14 mouse cellular contexts compared by ENCODE assay signal in genomic region chr1:194745177-194745934, GRCm38 (mm10).
DNase-seq lines count a peak whose midpoint lies in the region; ATAC-seq and TF ChIP-seq lines count a peak whose summit lies in the region.
"Had no signal": no experiment of that assay in that cellular context is flagged by ENCODE, and none has a peak within 500 bp of the region (broad histone marks: within the 10 kb centered on the region; RNA-seq: fewer than 3 reads in every experiment).

No protein-coding gene starts in this region.

- H3K36me3 ChIP-seq in embryonic facial prominence, embryonic 13.5 days, result no peaks in the 10 kb centered on the region; the same call in 1 of the 2 replicates
- 0 out of 2 replicates have a peak, but pooled peaks cover 3% of the 10 kb centered on the region for H3K36me3 ChIP-seq in hindbrain, embryonic 15.5 days
- no peaks in the 10 kb centered on the region for H3K36me3 ChIP-seq in midbrain, embryonic 16.5 days (ENCODE audit: control insufficient read depth, insufficient read depth, low read length)
- H3K36me3 ChIP-seq: G1E; heart, embryonic 13.5 days; liver, embryonic 13.5 days had no signal

- no peak for ATAC-seq in embryonic facial prominence, embryonic 13.5 days (ENCODE audit: insufficient number of reproducible peaks, insufficient read depth, low FRiP score, low TSS enrichment, low read depth)
- ATAC-seq in hindbrain, embryonic 15.5 days (ENCODE audit: low FRiP score, low read depth), result no peak
- ATAC-seq in midbrain, embryonic 16.5 days, result no peak

- no peak for TF ChIP-seq CTCF in layer of hippocampus, adult 2 months (conservative IDR thresholded peaks at IDR 0.05)

- no peaks in the 10 kb centered on the region for H3K27me3 ChIP-seq in embryonic facial prominence, embryonic 13.5 days
- no peaks in the 10 kb centered on the region for H3K27me3 ChIP-seq in hindbrain, embryonic 15.5 days
- H3K27me3 ChIP-seq in midbrain, embryonic 16.5 days (ENCODE audit: control insufficient read depth, insufficient read depth, low read depth, low read length), result no peaks in the 10 kb centered on the region
- H3K27me3 ChIP-seq: heart, embryonic 13.5 days; liver, embryonic 13.5 days had no signal

- no peaks in the 10 kb centered on the region for H3K9me3 ChIP-seq in embryonic facial prominence, embryonic 13.5 days
- H3K9me3 ChIP-seq in hindbrain, embryonic 15.5 days, result no peaks in the 10 kb centered on the region
- no peaks in the 10 kb centered on the region for H3K9me3 ChIP-seq in midbrain, embryonic 16.5 days (replicated peaks; ENCODE audit: control insufficient read depth, low read length, poor library complexity, severe bottlenecking)
- H3K9me3 ChIP-seq: G1E; heart, embryonic 13.5 days; liver, embryonic 13.5 days had no signal

- peaks cover 34% of the 10 kb centered on the region for H3K4me1 ChIP-seq in embryonic facial prominence, embryonic 13.5 days
- H3K4me1 ChIP-seq in hindbrain, embryonic 15.5 days (replicated peaks), result peaks cover 33% of the 10 kb centered on the region
- peaks cover 11% of the 10 kb centered on the region for H3K4me1 ChIP-seq in midbrain, embryonic 16.5 days (ENCODE audit: control insufficient read depth, insufficient read depth, low read length)

- H3K4me3 ChIP-seq in layer of hippocampus, adult 2 months, result no peak overlapping the region
- H3K4me3 ChIP-seq in embryonic facial prominence, embryonic 13.5 days, result no peak overlapping the region
- no peak overlapping the region for H3K4me3 ChIP-seq in hindbrain, embryonic 15.5 days
- H3K4me3 ChIP-seq in midbrain, embryonic 16.5 days (ENCODE audit: low read depth, low read length), result no peak overlapping the region
- H3K4me3 ChIP-seq: heart, embryonic 13.5 days; liver, embryonic 13.5 days had no signal

- WGBS in embryonic facial prominence, embryonic 13.5 days, result 42% methylated on average over 2 of the region's 2 CpGs
- 79% methylated on average over 2 of the region's 2 CpGs for WGBS in hindbrain, embryonic 15.5 days
- WGBS in midbrain, embryonic 16.5 days, result 57% methylated on average over 2 of the region's 2 CpGs

- 0 out of 2 replicates have a peak overlapping the region, but pooled peaks have one; percentile 11 for H3K27ac ChIP-seq in layer of hippocampus, adult 2 months
- H3K27ac ChIP-seq in embryonic facial prominence, embryonic 13.5 days, result 0 out of 2 replicates have a peak overlapping the region, but pooled peaks have one; percentile 3
- peak overlapping the region; percentile 58; the same call in 1 of the 2 replicates for H3K27ac ChIP-seq in hindbrain, embryonic 15.5 days (replicated peaks)
- H3K27ac ChIP-seq in midbrain, embryonic 16.5 days (ENCODE audit: low read length), result peak overlapping the region; percentile 44
- H3K27ac ChIP-seq: heart, embryonic 13.5 days; liver, embryonic 13.5 days; stomach, postnatal 0 days had no signal

- H3K4me2 ChIP-seq in embryonic facial prominence, embryonic 13.5 days, result no peak overlapping the region
- no peak overlapping the region for H3K4me2 ChIP-seq in hindbrain, embryonic 15.5 days
- no peak overlapping the region for H3K4me2 ChIP-seq in midbrain, embryonic 16.5 days (ENCODE audit: low read length)
- H3K4me2 ChIP-seq: heart, embryonic 13.5 days; liver, embryonic 13.5 days had no signal

- no peak overlapping the region for H3K9ac ChIP-seq in embryonic facial prominence, embryonic 13.5 days
- no peak overlapping the region for H3K9ac ChIP-seq in hindbrain, embryonic 15.5 days
- H3K9ac ChIP-seq in midbrain, embryonic 16.5 days (ENCODE audit: low read depth, low read length), result no peak overlapping the region
- H3K9ac ChIP-seq: heart, embryonic 13.5 days; liver, embryonic 13.5 days had no signal

- DNase-seq in layer of hippocampus, adult 2 months (ENCODE audit: low spot score in 2 of 2), result no peak
- no peak for DNase-seq in layer of hippocampus, postnatal 10 days (ENCODE audit: low spot score in 2 of 2)
- DNase-seq in ovary, postnatal 10 days (ENCODE audit: low spot score), result no peak
- no peak for DNase-seq in c-Kit-positive CD71-positive TER-119-positive erythroid progenitor cells, embryonic 14.5 days (ENCODE audit: low spot score)
- DNase-seq in cerebellum, adult 11 months, result no peak
- DNase-seq: cerebellum, adult 18-20 months; liver, embryonic 13.5 days; lung, postnatal 10 days had no signal

Comparison
In these comparisons a context has a peak if more than half of its experiments do, and no peak if none do; other contexts are left out.
1. H3K27ac ChIP-seq: peak in every context shown above with its lines; median percentile 58 in hindbrain, embryonic 15.5 days; 44 in midbrain, embryonic 16.5 days; 11 in layer of hippocampus, adult 2 months; 3 in embryonic facial prominence, embryonic 13.5 days.